Mouse (Mus musculus) hindbrain, postnatal 0 days (tissue): ENCODE measurements around the gene Unc13d. TPM values are rescaled to one million over a fixed set of nuclear protein-coding genes. Genes with fewer than 3 reads are reported as not detected.

Source experiments
- ATAC-seq: fragments of 200-750 bp; cut with Nextera tagmentation; 2 replicates; pipeline ENCODE4 v1.8.0; 2017; ENCODE audit warnings: mild to moderate bottlenecking, moderate TSS enrichment, moderate library complexity
- DNase-seq: peaks from one replicate; pipeline ENCODE4 v3.0.0-alpha.2; 2015; ENCODE audit warnings: low spot score
- H3K27ac ChIP-seq: fragments of 300-500 bp; sonication (generic); 2 replicates; pipeline ENCODE4 v1.5.1; 2014; ENCODE audit warnings: mild to moderate bottlenecking
- H3K27me3 ChIP-seq: fragments of 300-500 bp; sonication (generic); 2 replicates; pipeline ENCODE4 v1.6.1; 2014; ENCODE audit warnings: low read length, mixed read lengths; ENCODE audit not compliant: insufficient read depth
- H3K36me3 ChIP-seq: fragments of 300-500 bp; sonication (generic); 2 replicates; pipeline ENCODE4 v1.6.1; 2014; ENCODE audit warnings: low read length, mixed read lengths; ENCODE audit not compliant: insufficient read depth
- H3K4me1 ChIP-seq: fragments of 300-500 bp; sonication (generic); 2 replicates; pipeline ENCODE4 v1.6.1; 2014; ENCODE audit warnings: antibody characterized with exemption, low read length, mixed read lengths; ENCODE audit not compliant: insufficient read depth
- H3K4me2 ChIP-seq: fragments of 300-500 bp; sonication (generic); 2 replicates; pipeline ENCODE4 v1.6.1; 2014; ENCODE audit warnings: low read depth, mild to moderate bottlenecking, low read length, moderate library complexity, mixed read lengths
- H3K4me3 ChIP-seq: fragments of 300-500 bp; sonication (generic); 2 replicates; pipeline ENCODE4 v1.5.1; 2014; ENCODE audit warnings: low read length
- H3K9ac ChIP-seq: fragments of 300-500 bp; sonication (generic); replicated peaks from 2 replicates; pipeline ENCODE4 v1.6.1; 2014; ENCODE audit warnings: mild to moderate bottlenecking, low read length, moderate library complexity, mixed read lengths
- H3K9me3 ChIP-seq: fragments of 300-500 bp; sonication (generic); 2 replicates; pipeline ENCODE4 v1.6.1; 2016; ENCODE audit warnings: low read length, mixed read lengths
- CTCF ChIP-seq: IDR thresholded peaks from 2 replicates; pipeline ENCODE4 v1.5.1; 2016; ENCODE audit warnings: antibody characterized with exemption, control low read depth, low read depth
- WGBS: fragments of 180-500 bp; shearing (Covaris S2); extraction: QIAGEN DNeasy Blood & Tissue Kit; methylation state at CpG from one replicate; pipeline ENCODE4 v1.1.7; 2014; 5-methylcytosine and 5-hydroxymethylcytosine counted together
- polyA plus RNA-seq: library from polyadenylated mRNA; unstranded; fragments of >200 nt; fragmentation: Nextera tagmentation; extraction: Ambion mirVana; gene quantifications from 2 replicates; pipeline ENCODE4 v1.2.1, GENCODE M21; 2015
- total RNA-seq: library from RNA; depleted of rRNA; stranded (reverse); fragments of >200 nt; gene quantifications from 2 replicates; pipeline ENCODE4 v1.2.3, GENCODE M21; 2014

Gene Unc13d
- total and polyA plus RNA-seq, 2 experiments from 2014 or later, result 0.65 to 1.3 TPM

GRCm38 (mm10) chr11:116111067-116111466, 33.3 kb upstream of the Unc13d start:
- 0 out of 2 replicates have a peak, but pooled peaks cover 9% of the 10 kb centered on the region for H3K4me1 ChIP-seq
- no peak for ATAC-seq
- H3K27me3 ChIP-seq, result peaks cover 33% of the 10 kb centered on the region
- H3K9ac ChIP-seq, result no peak overlapping the region
- H3K27ac ChIP-seq, result no peak overlapping the region
- H3K4me3 ChIP-seq, result no peak overlapping the region
- no peaks in the 10 kb centered on the region for H3K9me3 ChIP-seq
- WGBS, result 77% methylated on average over 4 of the region's 4 CpGs
- no peaks in the 10 kb centered on the region for H3K36me3 ChIP-seq
- H3K4me2 ChIP-seq, result no peak overlapping the region
- TF ChIP-seq CTCF, result peak; percentile 32
- no peak for DNase-seq

DNA sequence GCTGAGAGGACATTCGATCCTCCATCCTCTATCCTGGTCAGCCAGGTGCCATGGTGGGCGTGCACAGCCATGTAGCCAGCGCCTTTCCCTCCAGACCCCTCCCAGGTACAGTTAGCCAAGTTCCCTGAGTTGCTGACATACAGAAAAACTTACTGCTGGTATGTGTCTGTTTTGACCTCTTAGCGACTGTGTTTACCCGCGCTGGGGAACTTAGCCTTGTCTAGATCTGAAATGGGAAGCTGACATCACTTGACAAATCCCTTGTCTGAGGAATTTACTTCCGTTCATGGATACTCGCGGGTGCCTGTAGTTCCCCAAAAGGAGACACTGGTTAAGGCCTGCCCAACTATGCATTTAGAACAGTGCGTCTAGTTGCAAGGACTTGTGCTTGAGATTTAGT, 32.8 kb upstream of the Unc13d start:
- Histone ChIP-seq H3K4me1 (0 out of 2 replicates have a peak, but pooled peaks cover 9% of the 10 kb centered on the region), H3K27ac (0 out of 2 replicates have a peak overlapping the region, but pooled peaks have one; percentile 22), H3K4me2 (peak overlapping the region; percentile 59), H3K36me3 (no peaks in the 10 kb centered on the region), H3K27me3 (peaks cover 33% of the 10 kb centered on the region), H3K9me3 (no peaks in the 10 kb centered on the region), H3K9ac (no peak overlapping the region; the same call in 1 of the 2 replicates), H3K4me3 (peak overlapping the region; percentile 41)
- WGBS, result 31% methylated on average over 10 of the region's 10 CpGs
- ATAC-seq, result no peak
- DNase-seq, result no peak
- no peak for TF ChIP-seq CTCF

DNA sequence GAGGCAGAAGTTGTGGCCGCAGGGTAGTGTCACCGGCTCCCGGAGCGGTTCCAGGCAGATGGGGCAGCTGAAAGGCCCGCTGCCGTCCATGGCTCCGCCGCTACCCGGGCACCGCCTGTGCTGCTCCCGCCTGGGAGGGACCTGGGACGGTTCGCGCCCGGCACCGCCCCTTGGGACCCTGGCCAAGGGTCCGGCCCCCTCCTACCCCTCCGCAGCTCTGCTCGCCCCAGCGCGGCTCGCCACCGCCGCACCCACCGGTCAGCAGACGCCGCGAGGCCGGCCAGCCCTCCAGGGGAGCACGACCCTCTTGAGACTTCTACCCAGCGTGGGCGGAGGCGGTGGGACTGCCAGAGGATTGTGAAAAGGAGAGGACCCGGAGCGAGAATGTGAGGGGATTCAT, 32.4 kb upstream of the Unc13d start:
- Histone ChIP-seq H3K36me3 (no peaks in the 10 kb centered on the region), H3K9ac (peak overlapping the region; percentile 18; the same call in 1 of the 2 replicates), H3K4me1 (0 out of 2 replicates have a peak, but pooled peaks cover 9% of the 10 kb centered on the region), H3K27me3 (peaks cover 33% of the 10 kb centered on the region), H3K4me2 (peak overlapping the region; percentile 59), H3K9me3 (no peaks in the 10 kb centered on the region), H3K4me3 (peak overlapping the region; percentile 41), H3K27ac (0 out of 2 replicates have a peak overlapping the region, but pooled peaks have one; percentile 22)
- WGBS, result 3% methylated on average over 34 of the region's 35 CpGs
- peak; percentile 41 for DNase-seq
- ATAC-seq, result no peak; the same call in 1 of the 2 replicates
- TF ChIP-seq CTCF, result no peak

DNA sequence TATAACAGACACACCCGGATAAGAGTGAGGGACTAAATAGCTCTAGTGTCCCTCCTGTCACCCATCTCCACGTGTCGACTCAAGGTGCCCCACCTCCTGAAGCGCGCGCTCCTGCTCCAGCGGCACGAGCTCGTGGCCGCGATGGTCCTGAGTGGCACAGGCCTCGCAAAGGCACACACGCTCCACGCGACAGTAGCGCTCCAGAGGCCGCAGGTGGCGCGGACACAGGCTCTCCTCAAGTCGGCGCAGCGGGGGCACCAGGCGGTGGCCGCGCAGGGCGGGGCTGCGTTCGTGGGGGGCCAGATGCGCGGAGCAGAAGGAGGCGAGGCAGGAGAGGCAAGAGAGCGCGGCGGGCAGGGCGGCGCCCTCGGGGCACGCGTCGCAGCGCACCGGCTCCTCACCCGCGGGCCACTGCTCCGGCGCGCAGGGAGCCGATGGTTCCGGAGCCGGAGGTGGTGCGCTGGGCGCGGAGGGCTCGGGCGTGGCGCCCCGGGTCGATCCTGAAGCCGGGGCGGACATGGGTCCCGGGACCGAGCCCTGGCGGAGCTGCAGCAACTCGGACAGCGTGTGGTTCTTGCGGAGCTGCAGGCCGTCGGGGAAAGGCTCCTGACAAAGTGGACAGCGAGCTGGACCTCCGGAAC, 31.8 kb upstream of the Unc13d start:
- Histone ChIP-seq H3K27me3 (peaks cover 33% of the 10 kb centered on the region), H3K4me1 (0 out of 2 replicates have a peak, but pooled peaks cover 9% of the 10 kb centered on the region), H3K4me3 (peak overlapping the region; percentile 41), H3K4me2 (peak overlapping the region; percentile 59), H3K27ac (0 out of 2 replicates have a peak overlapping the region, but pooled peaks have one; percentile 22), H3K9ac (peak overlapping the region; percentile 18; the same call in 1 of the 2 replicates), H3K9me3 (no peaks in the 10 kb centered on the region), H3K36me3 (no peaks in the 10 kb centered on the region)
- no peak for TF ChIP-seq CTCF
- ATAC-seq, result 0 out of 2 replicates have a peak, but pooled peaks have one; percentile 22
- no peak for DNase-seq
- WGBS, result 2% methylated on average over 66 of the region's 70 CpGs

DNA sequence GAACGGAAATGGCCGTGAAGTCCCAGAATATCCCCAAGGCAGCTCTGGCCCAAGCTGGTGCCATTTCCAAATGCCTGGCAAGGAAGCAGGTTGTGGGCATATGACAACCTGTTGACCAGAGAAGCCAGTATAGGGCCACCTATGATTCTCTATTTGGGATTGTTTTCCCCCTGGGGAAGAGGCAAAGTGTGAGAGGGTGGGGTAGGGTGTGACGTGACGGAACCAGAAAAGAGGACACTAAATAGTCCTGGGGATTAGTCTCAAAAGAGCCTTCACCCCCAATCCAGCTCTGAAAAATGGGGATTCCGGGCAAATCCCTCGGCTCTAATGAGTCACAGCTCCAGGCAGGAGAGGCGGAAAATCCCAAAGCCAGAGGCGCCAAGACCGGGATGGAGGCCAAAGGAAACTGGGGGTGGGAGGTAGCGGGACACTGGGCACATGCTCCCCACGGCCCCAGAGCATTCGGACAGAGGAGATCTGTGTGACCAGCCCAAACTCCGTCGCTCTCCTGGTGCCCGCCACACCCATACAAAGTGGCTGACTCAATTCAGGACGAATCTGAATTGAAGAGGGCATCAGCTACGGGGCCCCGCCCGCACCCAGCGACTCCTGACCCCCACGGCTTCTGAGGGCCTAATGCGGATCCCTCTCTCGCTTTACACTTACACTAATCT, 30.8 kb upstream of the Unc13d start:
- WGBS, result 2% methylated on average over 23 of the region's 23 CpGs
- Histone ChIP-seq H3K27ac (no peak overlapping the region), H3K9me3 (no peaks in the 10 kb centered on the region), H3K4me1 (0 out of 2 replicates have a peak, but pooled peaks cover 15% of the 10 kb centered on the region), H3K36me3 (no peaks in the 10 kb centered on the region), H3K9ac (no peak overlapping the region), H3K27me3 (peaks cover 33% of the 10 kb centered on the region), H3K4me3 (peak overlapping the region; percentile 41), H3K4me2 (peak overlapping the region; percentile 59)
- no peak for DNase-seq
- ATAC-seq, result peak; percentile 25; the same call in 1 of the 2 replicates
- TF ChIP-seq CTCF, result no peak

- Histone ChIP-seq H3K27me3 (peaks cover 33% of the 10 kb centered on the region), H3K4me3 (no peak overlapping the region), H3K27ac (peak overlapping the region; percentile 12; the same call in 1 of the 2 replicates), H3K9me3 (no peaks in the 10 kb centered on the region), H3K9ac (no peak overlapping the region), H3K4me1 (0 out of 2 replicates have a peak, but pooled peaks cover 15% of the 10 kb centered on the region), H3K4me2 (peak overlapping the region; percentile 59), H3K36me3 (no peaks in the 10 kb centered on the region)
- WGBS, result 16% methylated on average over 19 of the region's 19 CpGs
- TF ChIP-seq CTCF, result no peak
- no peak for DNase-seq
- ATAC-seq, result no peak; the same call in 1 of the 2 replicates
Observed at GRCm38 (mm10) chr11:116107777-116108285, 30.1 kb upstream of the Unc13d start.
